Mouse (Mus musculus): ENCODE measurements at regions not wholly inside any gene's neighbourhood (a gene's known extent, or its start where the extent isn't known, plus 50 kb on each side); places are given as distances from the start of the nearest gene placed in this dataset.

- DNase-seq, result no peak
Observed at GRCm38 (mm10) chr16:57823329-57823728, 68.8 kb upstream of the Col8a1 start.

- peak; percentile 51 for DNase-seq
Observed at GRCm38 (mm10) chr16:57845416-57845815, 90.9 kb upstream of the Col8a1 start.

- DNase-seq, result no peak
Observed at GRCm38 (mm10) chr16:57846386-57846785, 91.8 kb upstream of the Col8a1 start.

DNA sequence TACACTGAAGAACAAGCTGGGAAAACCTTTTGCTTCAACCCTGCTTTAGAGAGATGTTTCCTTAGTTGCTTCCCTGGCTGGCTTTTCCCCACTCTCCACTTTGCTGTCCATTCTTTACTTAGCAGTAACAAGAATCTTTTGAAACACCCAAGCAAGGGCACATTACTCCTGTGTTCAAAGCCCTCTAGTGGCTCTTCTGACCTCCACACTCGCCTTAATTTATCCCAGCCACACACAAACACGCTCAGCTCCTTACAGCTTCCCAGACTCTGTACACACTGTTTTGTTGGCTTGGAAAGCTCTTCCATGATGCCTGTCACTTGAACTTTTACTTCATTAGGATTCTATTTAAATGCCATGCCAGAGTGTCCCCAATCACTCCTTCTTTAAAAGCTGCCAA, 97.3 kb upstream of the Col8a1 start:
- DNase-seq, result no peak

GRCm38 (mm10) chr16:57852838-57853460, 98.4 kb upstream of the Col8a1 start:
- DNase-seq, result no peak

- no peak for DNase-seq
Observed at GRCm38 (mm10) chr16:57853751-57854150, 99.2 kb upstream of the Col8a1 start.

DNA sequence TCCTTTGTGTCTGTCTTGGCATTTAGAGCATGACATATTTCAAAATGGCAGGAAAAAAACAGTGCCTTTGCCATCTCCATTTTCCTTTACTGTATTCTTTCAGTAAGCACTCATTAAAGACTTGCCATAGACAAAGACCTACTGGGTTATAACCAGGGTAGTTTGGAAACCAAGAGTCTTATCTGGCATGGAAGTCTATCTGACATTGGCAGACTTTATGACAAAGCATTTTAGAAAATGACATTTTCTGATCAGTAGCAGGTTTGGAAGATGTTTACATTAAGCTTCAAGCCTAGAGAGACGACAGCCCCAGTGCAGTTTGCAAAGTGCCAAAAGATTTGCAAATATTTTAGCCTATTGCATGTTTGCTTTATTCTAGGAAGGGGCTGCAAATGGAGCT, 102.5 kb upstream of the Col8a1 start:
- DNase-seq, result no peak

- no peak for DNase-seq
Observed at GRCm38 (mm10) chr16:57858151-57858764, 103.7 kb upstream of the Col8a1 start.

DNA sequence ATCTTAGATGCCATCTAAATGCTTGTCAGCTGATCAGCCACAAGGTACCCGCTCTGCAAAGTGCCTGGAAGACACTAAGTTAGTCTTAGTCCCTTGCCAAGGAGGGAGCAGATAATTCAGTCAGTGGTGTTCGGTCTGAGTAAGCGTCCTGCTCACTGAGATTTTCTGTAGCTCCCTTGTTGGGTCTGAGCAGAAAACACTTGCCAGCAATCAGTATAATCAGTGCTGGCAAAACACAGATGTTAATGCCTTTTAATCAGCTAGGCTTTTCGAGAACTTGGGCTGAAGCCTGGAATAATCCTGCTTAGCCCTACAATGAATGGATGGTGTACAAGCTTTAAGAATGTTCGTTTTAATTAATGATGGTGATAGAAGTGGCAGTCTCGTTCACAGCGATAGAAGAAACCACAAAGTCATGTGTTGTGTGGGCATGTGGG, 104.2 kb upstream of the Col8a1 start:
- DNase-seq, result no peak

GRCm38 (mm10) chr16:57863206-57863860, 108.8 kb upstream of the Col8a1 start:
- no peak for DNase-seq

GRCm38 (mm10) chr16:57876857-57877256, 122.3 kb upstream of the Col8a1 start:
- no peak for DNase-seq

DNA sequence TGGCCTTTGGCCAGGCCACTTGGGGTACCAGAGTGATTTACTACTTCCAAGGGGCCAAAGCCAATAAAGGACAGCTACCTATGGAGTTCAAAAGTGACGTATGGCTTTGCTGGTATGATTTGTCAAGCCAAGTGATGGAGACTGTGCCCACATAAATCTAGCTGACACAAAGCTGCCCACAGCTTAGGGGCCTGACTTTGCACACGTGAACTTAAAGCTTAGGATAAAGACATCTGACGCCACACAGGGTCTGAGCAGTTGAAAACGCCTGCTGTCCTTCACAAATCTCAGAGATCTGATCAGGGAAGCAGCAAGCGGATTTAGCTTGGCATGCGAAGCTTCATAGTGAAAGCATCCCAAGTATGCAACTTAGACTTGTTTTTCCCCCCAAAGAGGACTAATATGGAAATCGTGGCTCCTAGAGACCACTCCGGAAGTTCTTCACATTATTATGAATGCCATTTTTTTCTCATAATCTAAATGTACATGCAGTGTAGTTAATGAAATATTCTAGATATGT, 127.1 kb upstream of the Col8a1 start:
- no peak for DNase-seq

DNA sequence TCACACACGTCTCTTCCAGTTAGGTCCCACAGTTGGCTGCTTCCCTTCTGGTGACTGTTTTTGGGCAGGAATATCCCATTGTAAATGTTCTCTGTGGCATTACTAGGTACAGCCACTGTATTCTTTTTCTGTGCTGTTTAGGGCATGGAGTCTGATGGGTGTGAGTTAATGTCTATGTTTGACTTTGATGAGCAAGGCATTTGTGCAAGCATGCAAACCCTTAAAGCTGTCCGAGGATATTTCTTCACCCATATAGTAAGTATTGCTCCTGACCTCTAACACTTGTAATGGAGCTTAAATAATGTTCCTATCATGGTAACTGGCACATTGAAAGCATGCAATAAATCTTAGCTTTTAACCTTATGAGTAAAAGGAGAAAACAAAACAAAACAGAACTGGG, 133.6 kb upstream of the Col8a1 start:
- no peak for DNase-seq

GRCm38 (mm10) chr16:57888553-57888952, 134.0 kb upstream of the Col8a1 start:
- DNase-seq, result no peak

DNA sequence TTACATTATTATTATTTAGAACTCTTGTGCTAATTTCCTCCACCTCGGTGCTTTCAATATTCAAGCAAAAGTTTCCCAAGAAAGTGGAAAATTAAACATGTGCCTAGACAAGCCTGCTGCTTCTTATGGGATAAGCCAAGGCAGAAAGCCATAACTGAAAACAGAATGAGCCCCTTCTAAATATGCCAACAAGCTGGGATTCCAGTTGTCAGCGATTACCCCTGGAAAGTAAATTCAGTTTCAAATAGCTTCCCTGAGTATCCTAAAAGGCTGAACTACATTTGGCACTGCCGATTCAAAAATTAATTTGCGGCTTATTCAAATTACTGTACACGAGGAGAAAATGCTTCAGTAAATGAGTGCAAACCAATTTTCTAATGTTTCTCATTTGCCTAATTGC, 135.6 kb upstream of the Col8a1 start:
- DNase-seq, result no peak

GRCm38 (mm10) chr16:57893111-57893510, 138.6 kb upstream of the Col8a1 start:
- DNase-seq, result no peak

GRCm38 (mm10) chr16:57893698-57894352, 139.3 kb upstream of the Col8a1 start:
- no peak for DNase-seq

- DNase-seq, result no peak
Observed at GRCm38 (mm10) chr16:57901006-57901405, 146.5 kb upstream of the Col8a1 start.

DNA sequence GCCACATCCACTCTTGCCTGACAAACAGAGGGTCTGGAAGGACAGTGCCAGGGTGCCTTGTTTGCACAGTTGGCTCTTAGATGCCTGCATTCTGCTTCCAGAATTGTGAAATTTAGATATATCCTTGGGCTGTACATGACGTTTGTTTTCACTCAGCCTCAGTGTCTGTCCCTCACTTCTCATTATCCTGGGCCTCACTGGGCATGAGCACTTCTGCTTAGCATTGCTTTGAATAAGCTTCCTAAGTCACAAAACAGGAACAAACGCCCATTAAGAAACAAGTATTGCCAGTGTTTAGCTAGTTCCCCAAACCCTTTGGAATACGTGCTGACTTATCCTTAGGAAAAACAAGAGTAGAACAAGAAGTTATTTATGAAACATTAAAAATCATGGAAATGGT, 148.0 kb upstream of the Col8a1 start:
- no peak for DNase-seq

GRCm38 (mm10) chr16:57912001-57912400, 157.5 kb upstream of the Col8a1 start:
- DNase-seq, result no peak

DNA sequence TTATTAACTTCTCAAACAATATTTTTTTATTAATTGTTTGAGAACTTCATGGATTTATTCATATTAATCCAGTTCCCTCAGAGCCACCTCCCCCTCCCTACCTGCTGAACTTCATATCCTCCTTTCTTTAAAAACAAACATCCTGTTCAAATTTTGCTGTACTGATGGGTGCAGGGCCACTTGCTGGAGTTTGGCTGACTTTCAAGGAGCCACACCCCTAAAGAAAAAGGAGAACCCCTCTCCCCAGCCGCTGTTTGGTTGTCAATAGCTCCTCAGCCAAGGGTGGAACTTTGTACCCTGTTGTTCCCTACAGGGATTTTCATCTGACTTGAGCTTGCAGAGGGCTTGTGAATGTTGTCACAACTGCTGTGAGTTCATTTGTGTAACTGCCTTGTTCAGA, 160.0 kb upstream of the Col8a1 start:
- no peak for DNase-seq

- DNase-seq, result no peak
Observed at GRCm38 (mm10) chr16:57915451-57915850, 160.9 kb upstream of the Col8a1 start.
